Comparison of ENCODE assay signal across 14 mouse cellular contexts in the genomic region with DNA sequence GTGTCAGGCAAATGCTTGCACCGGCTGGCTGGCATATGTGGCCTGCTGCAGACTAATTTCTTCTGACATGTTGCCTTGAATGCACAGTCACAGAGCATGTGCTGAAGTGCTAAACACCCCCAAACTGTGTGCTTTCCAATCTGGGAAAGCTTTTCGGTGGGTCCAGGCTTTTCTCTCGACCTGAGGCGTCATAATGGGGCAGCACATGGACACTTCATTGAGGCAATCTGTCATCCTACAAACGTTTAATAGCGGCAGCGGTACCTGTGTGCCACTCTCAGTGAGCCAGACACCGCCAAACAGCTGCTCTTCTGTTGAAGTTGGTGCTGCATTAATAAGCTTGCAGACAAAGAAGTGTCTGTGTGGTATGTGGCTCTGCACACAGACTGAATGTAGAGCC.
A peak's percentile ranks its signal among the peaks of the same experiment; 100 is the strongest.
DNase-seq lines count a peak whose midpoint lies in the region; ATAC-seq and TF ChIP-seq lines count a peak whose summit lies in the region.
"Had no signal": no experiment of that assay in that cellular context is flagged by ENCODE, and none has a peak within 500 bp of the region (broad histone marks: within the 10 kb centered on the region; RNA-seq: fewer than 3 reads in every experiment).

No protein-coding gene starts in this region.

- H3K9ac ChIP-seq in embryonic facial prominence, embryonic 14.5 days (ENCODE audit: low read depth, low read length): no peak overlapping the region
- H3K9ac ChIP-seq in midbrain, embryonic 14.5 days (replicated peaks; ENCODE audit: low read length): no peak overlapping the region; the same call in 1 of the 2 replicates
- no peak overlapping the region for H3K9ac ChIP-seq in stomach, postnatal 0 days (ENCODE audit: low read length)
- H3K9ac ChIP-seq: heart, embryonic 12.5 days had no signal

- H3K27ac ChIP-seq in embryonic facial prominence, embryonic 14.5 days (replicated peaks; ENCODE audit: low read depth, low read length): no peak overlapping the region
- H3K27ac ChIP-seq in hindbrain, embryonic 10.5 days: 0 out of 2 replicates have a peak overlapping the region, but pooled peaks have one; percentile 30
- H3K27ac ChIP-seq in midbrain, embryonic 14.5 days (replicated peaks; ENCODE audit: low read depth, low read length): no peak overlapping the region; the same call in 1 of the 2 replicates
- no peak overlapping the region for H3K27ac ChIP-seq in stomach, postnatal 0 days (replicated peaks)
- H3K27ac ChIP-seq: left cerebral cortex, adult 2 months had no signal

- H3K4me2 ChIP-seq in embryonic facial prominence, embryonic 14.5 days (ENCODE audit: low read depth, low read length): no peak overlapping the region
- H3K4me2 ChIP-seq in midbrain, embryonic 14.5 days (ENCODE audit: low read length): no peak overlapping the region
- no peak overlapping the region for H3K4me2 ChIP-seq in stomach, postnatal 0 days (replicated peaks; ENCODE audit: low read depth)
- H3K4me2 ChIP-seq: heart, embryonic 12.5 days had no signal

- peak; percentile 11 to 31 for DNase-seq in layer of hippocampus, adult 18-20 months (ENCODE audit: low spot score in 2 of 2)
- no peak for DNase-seq in layer of hippocampus, adult 9-10 months (ENCODE audit: low spot score)
- DNase-seq in embryonic facial prominence, embryonic 14.5 days (ENCODE audit: low spot score): no peak
- DNase-seq in hindbrain, embryonic 10.5 days (ENCODE audit: low spot score): peak; percentile 11
- DNase-seq in midbrain, embryonic 14.5 days: peak; percentile 52
- no peak for DNase-seq in stomach, postnatal 0 days (ENCODE audit: low spot score)
- no peak for DNase-seq in kidney, postnatal 25 days
- DNase-seq in kidney, adult 8-10 months: no peak
- DNase-seq: kidney, adult 2 months; lung, adult 2 months; thymus, adult 18-20 months had no signal

- H3K4me3 ChIP-seq in embryonic facial prominence, embryonic 14.5 days (ENCODE audit: low read depth, low read length): no peak overlapping the region
- no peak overlapping the region for H3K4me3 ChIP-seq in hindbrain, embryonic 10.5 days
- no peak overlapping the region for H3K4me3 ChIP-seq in midbrain, embryonic 14.5 days (replicated peaks; ENCODE audit: low read depth, low read length)
- H3K4me3 ChIP-seq in stomach, postnatal 0 days (ENCODE audit: low read depth, low read length): no peak overlapping the region
- H3K4me3 ChIP-seq: heart, embryonic 12.5 days; left cerebral cortex, adult 2 months had no signal

- ATAC-seq in embryonic facial prominence, embryonic 14.5 days (ENCODE audit: low read depth): peak; percentile 37; the same call in 1 of the 2 replicates
- ATAC-seq in midbrain, embryonic 14.5 days (ENCODE audit: low FRiP score, low TSS enrichment): peak; percentile 78
- no peak for ATAC-seq in stomach, postnatal 0 days (ENCODE audit: low FRiP score, low TSS enrichment)

- no peaks in the 10 kb centered on the region for H3K4me1 ChIP-seq in embryonic facial prominence, embryonic 14.5 days (ENCODE audit: control insufficient read depth, insufficient read depth, low read length)
- no peaks in the 10 kb centered on the region for H3K4me1 ChIP-seq in hindbrain, embryonic 10.5 days (replicated peaks)
- H3K4me1 ChIP-seq in midbrain, embryonic 14.5 days (ENCODE audit: control insufficient read depth, insufficient read depth, low read length): no peaks in the 10 kb centered on the region
- no peaks in the 10 kb centered on the region for H3K4me1 ChIP-seq in stomach, postnatal 0 days (replicated peaks; ENCODE audit: control insufficient read depth, insufficient read depth)
- H3K4me1 ChIP-seq: heart, embryonic 12.5 days had no signal

- no peak for TF ChIP-seq EP300 in stomach, postnatal 0 days (optimal IDR thresholded peaks at IDR 0.05)

- H3K9me3 ChIP-seq in embryonic facial prominence, embryonic 14.5 days (ENCODE audit: control insufficient read depth, low read length): no peaks in the 10 kb centered on the region
- H3K9me3 ChIP-seq in hindbrain, embryonic 10.5 days: no peaks in the 10 kb centered on the region
- H3K9me3 ChIP-seq in midbrain, embryonic 14.5 days (ENCODE audit: control insufficient read depth, low read length): no peaks in the 10 kb centered on the region
- H3K9me3 ChIP-seq in stomach, postnatal 0 days (ENCODE audit: control insufficient read depth, low read length): no peaks in the 10 kb centered on the region
- H3K9me3 ChIP-seq: heart, embryonic 12.5 days had no signal

- WGBS in embryonic facial prominence, embryonic 14.5 days: 67% methylated on average over 8 of the region's 8 CpGs
- 74% methylated on average over 8 of the region's 8 CpGs for WGBS in hindbrain, embryonic 10.5 days
- 50% methylated on average over 8 of the region's 8 CpGs for WGBS in midbrain, embryonic 14.5 days
- WGBS in stomach, postnatal 0 days: 82% methylated on average over 8 of the region's 8 CpGs

- no peaks in the 10 kb centered on the region for H3K27me3 ChIP-seq in embryonic facial prominence, embryonic 14.5 days (replicated peaks; ENCODE audit: control insufficient read depth, insufficient read depth, low read length)
- H3K27me3 ChIP-seq in hindbrain, embryonic 10.5 days (ENCODE audit: insufficient read depth, poor library complexity, severe bottlenecking): no peaks in the 10 kb centered on the region
- no peaks in the 10 kb centered on the region for H3K27me3 ChIP-seq in midbrain, embryonic 14.5 days (ENCODE audit: control insufficient read depth, insufficient read depth, low read length)
- H3K27me3 ChIP-seq in stomach, postnatal 0 days (ENCODE audit: control insufficient read depth, insufficient read depth, low read length): no peaks in the 10 kb centered on the region
- H3K27me3 ChIP-seq: CH12.LX; heart, embryonic 12.5 days had no signal

- no peaks in the 10 kb centered on the region for H3K36me3 ChIP-seq in embryonic facial prominence, embryonic 14.5 days (ENCODE audit: control insufficient read depth, insufficient read depth, low read length)
- no peaks in the 10 kb centered on the region for H3K36me3 ChIP-seq in hindbrain, embryonic 10.5 days
- no peaks in the 10 kb centered on the region for H3K36me3 ChIP-seq in midbrain, embryonic 14.5 days (ENCODE audit: control insufficient read depth, insufficient read depth, low read length)
- no peaks in the 10 kb centered on the region for H3K36me3 ChIP-seq in stomach, postnatal 0 days (ENCODE audit: control insufficient read depth, insufficient read depth, low read length)
- H3K36me3 ChIP-seq: heart, embryonic 12.5 days had no signal

- TF ChIP-seq CTCF in stomach, postnatal 0 days (IDR thresholded peaks at IDR 0.05; ENCODE audit: low read depth): no peak

Comparison
In these comparisons a context has a peak if more than half of its experiments do, and no peak if none do; other contexts are left out.
1. DNase-seq: peak in layer of hippocampus, adult 18-20 months (2 of 2), hindbrain, embryonic 10.5 days (single experiment) and midbrain, embryonic 14.5 days (single experiment); none in layer of hippocampus, adult 9-10 months (single experiment), embryonic facial prominence, embryonic 14.5 days (single experiment), stomach, postnatal 0 days (single experiment), kidney, postnatal 25 days (0 of 2) and kidney, adult 8-10 months (0 of 2).